Mouse (Mus musculus) neural tube, postnatal 0 days (tissue): ENCODE measurements around the gene Ankzf1. TPM values are rescaled to one million over a fixed set of nuclear protein-coding genes. Genes with fewer than 3 reads are reported as not detected.

ENCODE experiments used
- microRNA-seq: library from miRNA; unstranded; fragments of <30 nt; microRNA quantifications from one replicate; pipeline ENCODE4, GENCODE M21; 2016
- polyA plus RNA-seq: library from polyadenylated mRNA; unstranded; fragments of >200 nt; fragmentation: Nextera tagmentation; extraction: Ambion mirVana; gene quantifications from 2 replicates; pipeline ENCODE4 v1.2.1, GENCODE M21; 2015

The Ankzf1 gene
- polyA plus RNA-seq, result 19.4 and 20.2 TPM in 2 replicates

GRCm38 (mm10) chr1:75191622-75192402 lies at the start of gene Ankzf1, which contains the start of gene Atg9a:
Gene Ankzf1, plus strand, starts transcription at chr1:75192151.
Gene Atg9a, minus strand, starts transcription at chr1:75192196.

DNA sequence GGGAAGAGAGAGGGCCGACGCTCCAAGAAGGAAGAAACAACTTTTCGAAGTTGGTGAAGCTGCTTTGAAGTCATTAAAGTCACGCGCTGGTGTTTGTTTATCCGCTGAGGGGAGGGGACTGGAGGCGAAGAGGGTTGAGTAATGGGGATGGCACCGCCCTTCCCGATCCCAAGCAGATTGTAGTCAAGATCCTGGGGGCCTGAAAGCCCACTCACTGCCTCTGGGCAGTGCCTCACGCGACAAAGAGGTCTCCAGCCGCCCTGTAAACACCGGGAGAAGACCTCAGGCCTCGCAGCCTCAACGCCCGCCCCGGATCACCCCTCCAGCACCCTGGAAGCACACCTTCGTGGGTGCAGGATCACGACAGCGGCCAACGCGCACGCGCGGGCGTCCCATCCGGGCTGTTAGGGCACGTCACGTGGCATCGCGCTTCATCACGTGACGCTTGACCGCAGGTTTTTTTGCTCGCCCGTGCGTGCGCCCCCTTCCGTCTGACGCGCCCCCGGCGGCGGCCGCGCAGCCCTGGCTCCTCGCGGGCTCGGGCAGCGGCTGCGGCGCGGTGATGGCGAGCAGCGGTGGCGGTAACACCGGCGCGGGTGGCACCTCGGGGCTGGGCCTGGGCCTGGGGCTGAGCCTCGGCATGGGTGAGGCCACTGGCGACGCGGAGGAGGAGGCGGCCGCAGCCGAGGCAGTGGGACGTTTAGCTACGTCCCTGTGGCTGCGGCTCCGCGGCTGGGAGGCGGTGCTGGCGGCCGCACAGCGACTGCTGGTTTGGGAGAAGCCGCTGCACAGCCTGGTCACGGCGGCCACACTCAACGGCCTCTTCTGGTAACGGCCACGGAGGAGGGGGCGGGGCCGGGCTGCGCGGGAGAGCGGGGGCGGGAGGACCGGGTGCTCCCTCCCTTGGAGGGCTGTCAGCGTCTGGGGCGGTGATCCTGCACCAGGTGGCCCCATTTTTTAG lies 49.4 kb upstream of the Ankzf1 start, which contains the start of the genes Cnppd1 and Retreg2:
Gene Cnppd1 (minus strand): TSS at position 411 of the 961 bp plus-strand sequence.
Gene Retreg2 (plus strand): TSS at position 478 of the 961 bp plus-strand sequence.

GRCm38 (mm10) chr1:75168472-75169464 lies 23.2 kb upstream of the Ankzf1 start, which contains the start of gene Zfand2b:
Gene Zfand2b, plus strand, starts transcription at chr1:75168646.

DNA sequence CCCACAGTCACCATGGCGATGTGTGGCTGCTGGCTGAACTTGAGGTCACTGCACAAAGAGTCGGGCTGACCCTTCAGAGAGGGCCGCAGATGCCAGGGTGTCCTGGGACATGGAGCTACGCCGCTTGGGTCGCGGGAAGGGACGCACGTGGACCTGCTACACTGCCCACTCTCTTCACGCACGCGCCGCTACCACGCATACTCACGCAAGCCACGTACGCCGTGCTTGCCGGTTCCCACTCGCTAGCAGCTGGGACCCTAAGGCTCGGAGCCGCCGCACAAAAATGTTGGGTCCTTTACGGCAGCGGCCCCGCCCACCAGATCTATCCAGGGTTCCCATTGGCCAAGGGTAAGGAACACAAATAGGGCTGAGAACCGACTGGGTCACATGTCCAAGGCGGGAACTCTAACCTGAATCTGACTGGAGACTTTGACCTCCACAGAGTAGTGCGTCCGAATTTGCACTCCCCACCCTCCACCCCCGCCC lies 11.8 kb upstream of the Ankzf1 start, which contains the start of gene Abcb6:
Gene Abcb6 (minus strand): TSS at position 288 of the 486 bp plus-strand sequence.

DNA sequence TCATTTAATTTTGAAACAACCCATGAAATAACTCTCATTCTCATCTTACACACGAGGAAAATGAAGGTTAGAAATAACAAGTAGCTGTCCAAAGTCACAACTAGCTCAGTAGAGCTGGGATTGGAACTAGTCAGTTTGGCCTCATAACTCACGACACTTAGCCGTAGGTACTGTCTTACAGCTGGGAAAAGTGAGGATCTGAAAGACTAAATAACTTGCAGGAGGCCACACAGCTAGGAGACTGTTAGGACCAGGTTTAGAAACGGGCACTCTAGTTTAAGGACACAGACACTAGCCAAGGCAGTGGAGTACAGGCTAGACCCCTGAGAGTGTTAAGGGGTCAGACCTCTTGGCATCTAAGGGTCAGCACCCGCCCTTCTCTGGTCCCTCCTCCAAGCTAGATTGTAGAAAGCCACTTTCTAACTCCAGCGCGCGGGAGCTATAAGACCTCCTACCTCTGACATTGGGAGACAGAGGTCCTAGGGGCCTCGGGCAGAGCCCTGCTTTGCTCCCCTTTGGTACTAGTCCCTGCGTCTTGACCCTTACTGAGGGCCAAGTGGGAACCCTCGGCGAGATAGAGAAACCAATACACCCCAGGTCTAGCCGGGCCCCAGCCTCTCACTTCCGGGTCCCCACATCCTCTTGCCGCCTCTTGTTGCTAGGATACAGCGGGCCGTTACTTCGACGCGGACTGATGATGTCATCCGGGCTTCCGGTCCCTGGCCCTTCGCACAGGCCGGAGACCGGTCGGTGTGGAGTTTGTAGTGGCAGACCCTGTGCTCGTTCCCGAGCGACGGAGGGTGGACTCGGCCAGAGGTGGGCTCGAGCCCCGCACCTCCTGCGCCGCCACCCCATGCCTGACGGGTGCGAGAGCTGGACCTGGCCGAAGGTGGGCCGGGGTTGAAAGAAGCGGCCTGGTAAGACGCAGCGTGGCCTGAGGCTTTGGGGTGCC lies 18.5 kb downstream of the Ankzf1 start, which contains the start of the genes Glb1l and Stk16:
Gene Glb1l (minus strand): TSS at position 678 of the 952 bp plus-strand sequence.
Gene Stk16 (plus strand): TSS at position 703 of the 952 bp plus-strand sequence.

DNA sequence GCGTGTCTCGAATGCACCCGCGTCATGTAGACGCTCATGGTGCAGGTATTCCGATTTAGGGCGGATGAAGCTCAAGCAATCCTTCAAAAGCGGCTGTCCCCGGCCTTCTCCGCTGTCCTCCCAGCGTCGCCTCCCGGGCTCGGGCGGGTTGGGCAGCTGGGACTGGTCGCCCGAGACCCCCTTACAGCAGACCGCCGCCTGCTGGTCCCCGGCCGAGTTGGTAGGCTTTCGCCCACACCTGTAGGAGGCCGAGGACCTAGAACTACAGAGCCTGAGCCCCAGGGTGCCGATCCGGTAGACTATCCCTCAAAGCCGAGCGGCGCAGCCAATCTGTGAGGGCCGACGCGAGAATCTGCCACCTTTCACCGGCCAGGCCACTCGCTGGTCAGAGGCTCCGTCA lies 27.6 kb downstream of the Ankzf1 start, which contains the start of gene Tuba4a:
Gene Tuba4a (minus strand): TSS at position 335 of the 400 bp plus-strand sequence.

GRCm38 (mm10) chr1:75231664-75232152 lies 39.8 kb downstream of the Ankzf1 start, which contains the start of gene A630095N17Rik:
Gene A630095N17Rik, minus strand, starts transcription at chr1:75232102.

GRCm38 (mm10) chr1:75236117-75237050 lies 44.4 kb downstream of the Ankzf1 start, which contains the start of gene Dnajb2:
Gene Dnajb2, plus strand, starts transcription at chr1:75236406.

Small RNA genes lying within 50 kb of the gene (microRNA-seq; reads per million reads assigned to microRNA genes)
- not detected for gene Gm27943

Other genes with a start within 250 kb of the Ankzf1 start
- 0.10 and 0.15 TPM in 2 replicates for gene Ihh, start 240.5 kb upstream of the Ankzf1 start, polyA plus RNA-seq
- 4.5 and 4.7 TPM in 2 replicates for gene Nhej1, start 67.0 kb upstream of the Ankzf1 start, polyA plus RNA-seq
- not detected in 2 replicates for gene Slc23a3, start 58.3 kb upstream of the Ankzf1 start, polyA plus RNA-seq
- gene Cnppd1, start 49.4 kb upstream of the Ankzf1 start, polyA plus RNA-seq, result 32.1 and 35.5 TPM in 2 replicates
- 148 and 155 TPM in 2 replicates for gene Retreg2, start 49.4 kb upstream of the Ankzf1 start, polyA plus RNA-seq
- 37.1 and 39.3 TPM in 2 replicates for gene Zfand2b, start 23.5 kb upstream of the Ankzf1 start, polyA plus RNA-seq
- gene Abcb6, start 11.8 kb upstream of the Ankzf1 start, polyA plus RNA-seq, result 44.3 and 44.7 TPM in 2 replicates
- 66.7 and 73.9 TPM in 2 replicates for gene Atg9a, start within 50 bp of the Ankzf1 start, polyA plus RNA-seq
- gene Glb1l, start 18.7 kb downstream of the Ankzf1 start, polyA plus RNA-seq, result 11.7 and 17.5 TPM in 2 replicates
- 118 and 119 TPM in 2 replicates for gene Stk16, start 18.7 kb downstream of the Ankzf1 start, polyA plus RNA-seq
- gene Tuba4a, start 27.7 kb downstream of the Ankzf1 start, polyA plus RNA-seq, result 200 and 210 TPM in 2 replicates
- gene A630095N17Rik, start 40.0 kb downstream of the Ankzf1 start, polyA plus RNA-seq, result 0.34 and 0.51 TPM in 2 replicates
- 72.4 and 86.4 TPM in 2 replicates for gene Dnajb2, start 44.3 kb downstream of the Ankzf1 start, polyA plus RNA-seq
- gene Ptprn, start 72.4 kb downstream of the Ankzf1 start, polyA plus RNA-seq, result 51.2 and 57.2 TPM in 2 replicates
- gene Resp18, start 86.3 kb downstream of the Ankzf1 start, polyA plus RNA-seq, result 505 and 560 TPM in 2 replicates
- gene Dnpep, start 125.8 kb downstream of the Ankzf1 start, polyA plus RNA-seq, result 125 and 134 TPM in 2 replicates
- gene Des, start 168.2 kb downstream of the Ankzf1 start, polyA plus RNA-seq, result 2.2 and 2.5 TPM in 2 replicates
- 21.1 and 25.5 TPM in 2 replicates for gene Speg, start 183.1 kb downstream of the Ankzf1 start, polyA plus RNA-seq
- gene Gmppa, start 243.8 kb downstream of the Ankzf1 start, polyA plus RNA-seq, result 60.4 and 69.0 TPM in 2 replicates